Mouse (Mus musculus) liver, embryonic 15.5 days (tissue): ENCODE results near the gene Bok. TPM values are rescaled to one million over a fixed set of nuclear protein-coding genes. Genes with fewer than 3 reads are reported as not detected.

ENCODE experiments used
- ATAC-seq: fragments of 200-750 bp; cut with Nextera tagmentation; 2 replicates; pipeline ENCODE4 v1.8.0; 2017; ENCODE audit warnings: moderate number of reproducible peaks, mild to moderate bottlenecking, moderate library complexity; ENCODE audit not compliant: insufficient read depth
- H3K27ac ChIP-seq: fragments of 300-500 bp; sonication (generic); replicated peaks from 2 replicates; pipeline ENCODE4 v1.5.1; 2015; ENCODE audit warnings: mild to moderate bottlenecking, inconsistent platforms
- H3K27me3 ChIP-seq: fragments of 300-500 bp; sonication (generic); 2 replicates; pipeline ENCODE4 v1.6.1; 2015; ENCODE audit warnings: mild to moderate bottlenecking, inconsistent platforms
- H3K36me3 ChIP-seq: fragments of 300-500 bp; sonication (generic); replicated peaks from 2 replicates; pipeline ENCODE4 v1.6.1; 2015; ENCODE audit warnings: moderate library complexity, mild to moderate bottlenecking, inconsistent platforms
- H3K4me1 ChIP-seq: fragments of 300-500 bp; sonication (generic); replicated peaks from 2 replicates; pipeline ENCODE4 v1.6.1; 2015; ENCODE audit warnings: inconsistent platforms
- H3K4me2 ChIP-seq: fragments of 300-500 bp; sonication (generic); 2 replicates; pipeline ENCODE4 v1.6.1; 2015; ENCODE audit warnings: moderate library complexity, mild to moderate bottlenecking, inconsistent platforms
- H3K4me3 ChIP-seq: fragments of 300-500 bp; sonication (generic); replicated peaks from 2 replicates; pipeline ENCODE4 v1.5.1; 2015; ENCODE audit warnings: mild to moderate bottlenecking, inconsistent platforms
- H3K9ac ChIP-seq: fragments of 300-500 bp; sonication (generic); 2 replicates; pipeline ENCODE4 v1.6.1; 2015; ENCODE audit warnings: moderate library complexity, mild to moderate bottlenecking, inconsistent platforms
- H3K9me3 ChIP-seq: fragments of 300-500 bp; sonication (generic); replicated peaks from 2 replicates; pipeline ENCODE4 v1.6.1; 2016; ENCODE audit warnings: inconsistent platforms
- WGBS: fragments of 180-500 bp; shearing (Covaris S2); methylation state at CpG from one replicate; pipeline ENCODE4 v1.1.7; 2015; ENCODE audit warnings: mixed read lengths; ENCODE audit not compliant: insufficient replicate concordance; 5-methylcytosine and 5-hydroxymethylcytosine counted together
- polyA plus RNA-seq: library from polyadenylated mRNA; unstranded; fragments of >200 nt; fragmentation: Nextera tagmentation; extraction: Ambion mirVana; gene quantifications from 2 replicates; pipeline ENCODE4 v1.2.1, GENCODE M21; 2015

Gene Bok
- polyA plus RNA-seq, 1 experiment from 2014 or later, result 3.7 TPM

DNA sequence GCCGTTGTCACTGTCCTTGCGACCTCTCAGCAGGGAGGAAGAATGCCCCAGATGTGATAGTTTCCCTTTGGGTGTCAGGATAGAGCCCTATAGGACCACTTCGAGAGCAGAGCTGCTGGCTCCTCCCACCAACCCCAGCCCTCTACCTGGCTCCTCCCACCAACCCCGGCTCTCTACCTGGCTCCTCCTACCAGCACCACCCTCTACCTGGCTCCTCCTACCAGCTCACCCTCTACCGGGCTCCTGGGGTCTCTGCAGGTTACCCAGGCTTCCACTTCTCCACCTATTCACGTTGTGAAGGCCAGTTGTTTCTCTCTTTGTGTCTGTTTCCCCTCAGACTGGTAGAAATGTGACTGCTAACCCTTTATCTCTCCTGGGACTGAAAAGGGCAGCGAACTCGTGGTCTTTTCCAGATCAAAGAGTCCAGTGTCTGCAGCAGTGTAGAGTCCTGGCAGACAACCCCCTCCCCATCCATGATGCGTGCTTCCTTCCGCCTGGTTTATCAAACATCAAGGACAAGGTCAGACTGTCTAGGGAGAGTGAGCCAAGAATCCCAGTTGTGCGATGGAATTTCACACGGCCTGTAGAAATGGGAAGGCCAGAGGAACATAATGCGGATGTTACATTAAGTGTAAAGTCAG lies 17.6 kb upstream of the Bok start:
- H3K4me3 ChIP-seq, result no peak overlapping the region
- H3K4me2 ChIP-seq, result peak overlapping the region; percentile 64
- H3K9me3 ChIP-seq, result no peaks in the 10 kb centered on the region
- H3K27ac ChIP-seq, result no peak overlapping the region
- no peaks in the 10 kb centered on the region; the same call in 1 of the 2 replicates for H3K27me3 ChIP-seq
- 28% methylated on average over 13 of the region's 13 CpGs for WGBS
- no peaks in the 10 kb centered on the region for H3K36me3 ChIP-seq
- H3K4me1 ChIP-seq, result peaks cover 31% of the 10 kb centered on the region
- H3K9ac ChIP-seq, result no peak overlapping the region
- 0 out of 2 replicates have a peak, but pooled peaks have one; percentile 26 for ATAC-seq

GRCm38 (mm10) chr1:93668791-93669548 lies 16.5 kb upstream of the Bok start:
- 0 out of 2 replicates have a peak overlapping the region, but pooled peaks have one; percentile 1 for H3K9ac ChIP-seq
- H3K9me3 ChIP-seq, result no peaks in the 10 kb centered on the region
- 7% methylated on average over 17 of the region's 17 CpGs for WGBS
- peak; percentile 77 for ATAC-seq
- peaks cover 31% of the 10 kb centered on the region for H3K4me1 ChIP-seq
- H3K27ac ChIP-seq, result no peak overlapping the region
- H3K4me3 ChIP-seq, result peak overlapping the region; percentile 41
- peak overlapping the region; percentile 64 for H3K4me2 ChIP-seq
- no peaks in the 10 kb centered on the region; the same call in 1 of the 2 replicates for H3K27me3 ChIP-seq
- H3K36me3 ChIP-seq, result no peaks in the 10 kb centered on the region

- no peaks in the 10 kb centered on the region; the same call in 1 of the 2 replicates for H3K27me3 ChIP-seq
- no peaks in the 10 kb centered on the region for H3K36me3 ChIP-seq
- peaks cover 31% of the 10 kb centered on the region for H3K4me1 ChIP-seq
- no peak overlapping the region for H3K27ac ChIP-seq
- ATAC-seq, result no peak
- no peaks in the 10 kb centered on the region for H3K9me3 ChIP-seq
- no peak overlapping the region for H3K4me2 ChIP-seq
- no peak overlapping the region for H3K9ac ChIP-seq
- H3K4me3 ChIP-seq, result no peak overlapping the region
These were observed 15.5 kb upstream of the Bok start for GRCm38 (mm10) chr1:93669941-93670340.

DNA sequence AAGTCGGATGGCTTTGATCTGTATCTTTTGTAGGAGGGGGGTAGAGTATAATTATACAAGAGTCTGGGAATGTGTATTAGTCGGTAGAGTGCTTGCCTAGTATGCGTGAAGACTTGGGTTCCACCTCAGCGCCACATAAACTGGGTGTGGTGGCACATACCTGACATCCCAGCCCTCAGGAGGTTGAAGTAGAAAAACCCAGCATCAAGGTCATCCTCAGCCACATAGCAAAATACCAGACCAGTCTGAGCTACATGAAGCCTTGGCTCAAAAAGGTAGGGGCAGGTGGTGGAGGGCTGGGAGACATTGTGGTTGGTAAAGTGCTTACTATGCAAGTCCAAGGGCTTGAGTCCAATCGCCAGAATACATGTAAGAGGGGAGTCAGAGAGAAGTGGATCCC lies 12.8 kb upstream of the Bok start:
- no peak for ATAC-seq
- 76% methylated on average over 5 of the region's 5 CpGs for WGBS

GRCm38 (mm10) chr1:93678386-93678785 lies 7.1 kb upstream of the Bok start:
- no peak overlapping the region for H3K27ac ChIP-seq
- H3K9me3 ChIP-seq, result no peaks in the 10 kb centered on the region
- H3K4me2 ChIP-seq, result no peak overlapping the region
- H3K4me3 ChIP-seq, result no peak overlapping the region
- no peak for ATAC-seq
- H3K9ac ChIP-seq, result no peak overlapping the region
- H3K4me1 ChIP-seq, result no peaks in the 10 kb centered on the region
- WGBS, result 37% methylated on average over 2 of the region's 2 CpGs
- H3K36me3 ChIP-seq, result no peaks in the 10 kb centered on the region
- peaks cover 8% of the 10 kb centered on the region; the same call in 1 of the 2 replicates for H3K27me3 ChIP-seq

More for the DNA sequence above, 12.8 kb upstream of the Bok start:
- Histone ChIP-seq H3K9me3 (no peaks in the 10 kb centered on the region), H3K36me3 (no peaks in the 10 kb centered on the region), H3K4me1 (peaks cover 18% of the 10 kb centered on the region), H3K27me3 (no peaks in the 10 kb centered on the region; the same call in 1 of the 2 replicates), H3K4me3 (no peak overlapping the region), H3K27ac (no peak overlapping the region), H3K9ac (no peak overlapping the region), H3K4me2 (no peak overlapping the region)

DNA sequence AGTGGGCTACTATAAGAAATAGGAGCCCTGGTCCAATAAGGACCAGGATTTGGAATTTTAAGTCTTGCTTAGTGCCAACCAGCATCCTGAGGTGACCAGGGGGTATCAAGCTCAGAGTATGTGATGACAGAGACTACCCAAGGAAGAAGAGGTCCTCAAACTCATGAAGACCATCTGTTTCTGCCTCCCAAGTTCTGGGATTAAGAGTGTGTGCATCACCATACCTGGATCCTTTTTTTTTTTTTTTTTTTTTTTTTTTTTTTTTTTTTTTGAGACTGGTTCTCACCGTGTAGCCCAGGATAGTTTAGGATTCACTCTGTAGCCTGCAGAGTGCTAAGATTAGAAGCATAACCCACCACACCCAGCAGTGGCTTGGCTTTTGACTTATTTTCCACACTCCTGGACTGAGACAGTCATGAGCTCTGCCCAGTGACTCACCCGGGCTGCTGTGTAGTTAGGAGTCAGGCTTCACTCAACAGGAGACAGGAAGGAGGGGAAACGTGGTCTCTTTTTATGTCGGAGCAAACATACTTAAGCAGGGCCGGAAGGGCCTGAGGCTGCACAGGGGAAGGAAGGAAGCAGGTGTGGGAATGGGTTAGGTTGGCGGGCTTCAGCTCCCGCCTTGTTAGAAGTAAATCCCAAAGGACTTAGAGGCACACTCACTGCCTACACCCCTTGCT lies 5.4 kb upstream of the Bok start:
- Histone ChIP-seq H3K4me3 (no peak overlapping the region), H3K9me3 (no peaks in the 10 kb centered on the region), H3K4me2 (no peak overlapping the region), H3K27ac (no peak overlapping the region), H3K36me3 (no peaks in the 10 kb centered on the region), H3K9ac (no peak overlapping the region), H3K27me3 (peaks cover 24% of the 10 kb centered on the region), H3K4me1 (no peaks in the 10 kb centered on the region)
- WGBS, result 20% methylated on average over 7 of the region's 7 CpGs
- no peak for ATAC-seq

DNA sequence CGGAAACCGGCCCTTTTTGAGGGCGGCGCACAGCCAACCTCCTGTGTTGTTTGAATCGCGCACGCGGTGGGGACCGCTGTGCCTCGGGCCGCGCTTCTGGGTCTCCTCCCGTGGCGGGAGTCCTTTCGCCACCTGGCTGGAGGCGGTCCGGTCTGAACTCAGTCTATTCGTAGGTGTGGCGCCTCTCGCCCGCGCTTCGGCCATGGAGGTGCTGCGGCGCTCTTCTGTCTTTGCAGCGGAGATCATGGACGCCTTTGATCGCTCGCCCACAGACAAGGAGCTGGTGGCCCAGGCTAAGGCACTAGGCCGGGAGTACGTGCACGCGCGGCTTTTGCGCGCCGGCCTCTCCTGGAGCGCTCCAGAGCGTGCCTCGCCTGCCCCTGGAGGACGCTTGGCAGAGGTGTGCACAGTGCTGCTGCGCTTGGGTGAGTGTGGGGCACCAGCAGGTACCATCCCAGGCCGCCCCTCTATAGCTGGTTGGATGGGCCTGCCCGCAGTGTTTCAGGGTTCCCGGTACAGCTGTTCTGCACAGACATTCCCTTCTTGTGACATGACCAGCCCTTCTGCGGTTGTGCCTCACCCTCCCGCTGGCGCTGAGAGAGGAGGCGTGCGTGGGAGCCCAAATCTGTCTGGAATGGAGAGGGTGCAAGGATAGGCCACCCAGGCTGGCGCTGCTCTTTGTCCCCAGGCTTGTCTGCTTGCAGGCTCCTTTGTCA lies 943 bp downstream of the Bok start:
- 9% methylated on average over 51 of the region's 51 CpGs for WGBS
- Histone ChIP-seq H3K36me3 (no peaks in the 10 kb centered on the region), H3K9me3 (no peaks in the 10 kb centered on the region), H3K4me1 (peaks cover 13% of the 10 kb centered on the region), H3K27me3 (peaks cover 58% of the 10 kb centered on the region), H3K9ac (no peak overlapping the region), H3K27ac (no peak overlapping the region), H3K4me3 (peak overlapping the region; percentile 50), H3K4me2 (peak overlapping the region; percentile 67)
- ATAC-seq, result peak; percentile 38; the same call in 1 of the 2 replicates

DNA sequence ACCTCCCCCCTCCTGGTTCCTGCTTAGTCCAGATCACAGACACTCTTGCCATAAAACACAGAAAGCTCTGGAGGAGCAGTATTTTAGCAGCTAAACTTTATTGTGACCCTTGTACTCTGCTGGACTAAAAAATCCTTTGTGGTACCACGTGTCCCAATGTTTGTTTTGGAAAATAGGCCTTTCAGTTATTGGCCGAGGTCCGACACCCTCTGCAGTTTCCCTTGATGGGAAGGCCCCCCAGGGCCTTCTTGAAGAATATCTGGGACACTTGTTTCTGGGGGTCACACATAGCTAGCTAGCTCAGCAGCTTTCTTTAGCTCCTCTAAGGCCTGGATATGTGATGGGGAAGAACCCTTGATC lies 1.5 kb downstream of the Bok start:
- Histone ChIP-seq H3K4me3 (no peak overlapping the region), H3K9me3 (no peaks in the 10 kb centered on the region), H3K27ac (no peak overlapping the region), H3K4me1 (peaks cover 15% of the 10 kb centered on the region), H3K9ac (no peak overlapping the region), H3K4me2 (peak overlapping the region; percentile 67; the same call in 1 of the 2 replicates), H3K36me3 (no peaks in the 10 kb centered on the region), H3K27me3 (peaks cover 58% of the 10 kb centered on the region)
- 49% methylated on average over 3 of the region's 3 CpGs for WGBS
- no peak for ATAC-seq

- H3K9ac ChIP-seq, result no peak overlapping the region
- H3K4me2 ChIP-seq, result no peak overlapping the region
- H3K27me3 ChIP-seq, result peaks cover 53% of the 10 kb centered on the region
- WGBS, result 59% methylated on average over 8 of the region's 8 CpGs
- no peaks in the 10 kb centered on the region for H3K36me3 ChIP-seq
- H3K27ac ChIP-seq, result no peak overlapping the region
- H3K9me3 ChIP-seq, result no peaks in the 10 kb centered on the region
- ATAC-seq, result no peak
- peaks cover 17% of the 10 kb centered on the region for H3K4me1 ChIP-seq
- H3K4me3 ChIP-seq, result no peak overlapping the region
These were observed 2.7 kb downstream of the Bok start for GRCm38 (mm10) chr1:93688154-93688553.

- Histone ChIP-seq H3K9me3 (no peaks in the 10 kb centered on the region), H3K27ac (no peak overlapping the region), H3K36me3 (no peaks in the 10 kb centered on the region), H3K4me3 (no peak overlapping the region), H3K9ac (no peak overlapping the region), H3K4me2 (no peak overlapping the region), H3K27me3 (peaks cover 35% of the 10 kb centered on the region), H3K4me1 (peaks cover 17% of the 10 kb centered on the region)
- 58% methylated on average over 7 of the region's 7 CpGs for WGBS
- no peak for ATAC-seq
These were observed 4.5 kb downstream of the Bok start for GRCm38 (mm10) chr1:93689901-93690496.
